Mouse (Mus musculus) MEL (cell line): ENCODE results near the gene Atrnl1. TPM values are rescaled to one million over a fixed set of nuclear protein-coding genes. Genes with fewer than 3 reads are reported as not detected.

ENCODE experiments used
- DNase-seq: peaks from one replicate; pipeline ENCODE4 v3.0.0; 2011; ENCODE audit warnings: low read depth, low spot score
- H3K27ac ChIP-seq: 2 replicates; pipeline ENCODE4 v1.5.1; 2012; ENCODE audit warnings: low read depth, mild to moderate bottlenecking, control low read depth, low read length, moderate library complexity; ENCODE audit not compliant: control insufficient read depth
- H3K27me3 ChIP-seq, 2 experiments: fragments of 150-350 bp in 1 of 2; sonication (generic) in 1 of 2; 2 replicates each; pipeline ENCODE4 v1.6.1; 2012; ENCODE audit warnings: low read length in 2 of 2, mild to moderate bottlenecking in 2 of 2, improper control_type of control experiment in 1 of 2, moderate library complexity in 1 of 2; ENCODE audit not compliant: insufficient read depth in 2 of 2, control insufficient read depth in 1 of 2
- H3K36me3 ChIP-seq, 2 experiments: 2 replicates each; pipeline ENCODE4 v1.6.1; 2012 to 2014; ENCODE audit warnings: low read length in 2 of 2, improper control_type of control experiment in 1 of 2, inconsistent platforms in 1 of 2, mild to moderate bottlenecking in 1 of 2; ENCODE audit not compliant: insufficient read depth in 2 of 2, control insufficient read depth in 1 of 2
- H3K4me1 ChIP-seq, 2 experiments: fragments of 150-350 bp in 1 of 2; sonication (generic) in 1 of 2; 2 replicates each; pipeline ENCODE4 v1.6.1; 2012; ENCODE audit warnings: low read length in 2 of 2, improper control_type of control experiment in 1 of 2, mild to moderate bottlenecking in 1 of 2; ENCODE audit not compliant: insufficient read depth in 2 of 2, control insufficient read depth in 1 of 2
- H3K4me3 ChIP-seq, 2 experiments: fragments of 150-350 bp in 1 of 2; sonication (generic) in 1 of 2; 2 replicates each; pipeline ENCODE4 v1.5.1; 2012; ENCODE audit warnings: low read depth in 2 of 2, low read length in 2 of 2, mild to moderate bottlenecking in 2 of 2, moderate library complexity in 2 of 2, control low read depth in 1 of 2, improper control_type of control experiment in 1 of 2; ENCODE audit not compliant: control insufficient read depth in 1 of 2, insufficient read depth in 1 of 2
- H3K79me2 ChIP-seq: 2 replicates; pipeline ENCODE4 v1.6.1; 2012; ENCODE audit warnings: mild to moderate bottlenecking, low read length, moderate library complexity; ENCODE audit not compliant: control insufficient read depth, poor library complexity, insufficient read depth
- H3K9ac ChIP-seq: 2 replicates; pipeline ENCODE4 v1.6.1; 2012; ENCODE audit warnings: low read depth, mild to moderate bottlenecking, control low read depth, low read length, moderate library complexity; ENCODE audit not compliant: control insufficient read depth, poor library complexity, severe bottlenecking
- H3K9me3 ChIP-seq: fragments of 150-350 bp; sonication (generic); replicated peaks from 2 replicates; pipeline ENCODE4 v1.6.1; 2012; ENCODE audit warnings: mild to moderate bottlenecking, low read length, improper control_type of control experiment, moderate library complexity; ENCODE audit not compliant: insufficient read depth
- BHLHE40 ChIP-seq: IDR thresholded peaks from 2 replicates; pipeline ENCODE4 v1.6.1; 2012; ENCODE audit warnings: low read depth, mild to moderate bottlenecking, inconsistent platforms, low read length, improper control_type of control experiment, borderline replicate concordance
- CHD1 ChIP-seq: IDR thresholded peaks from 2 replicates; pipeline ENCODE4 v1.6.1; 2012; ENCODE audit warnings: low read depth, mild to moderate bottlenecking, inconsistent platforms, low read length, improper control_type of control experiment
- CTCF ChIP-seq, 3 experiments: IDR thresholded peaks in 2 of 3; conservative IDR thresholded peaks in 1 of 3; 2 replicates each; pipeline ENCODE4 v1.5.1; 2011 to 2012; ENCODE audit warnings: low read length in 3 of 3, low read depth in 2 of 3, mild to moderate bottlenecking in 2 of 3, improper control_type of control experiment in 1 of 3, inconsistent platforms in 1 of 3, mixed read lengths in 1 of 3, moderate library complexity in 1 of 3; ENCODE audit not compliant: control insufficient read depth in 1 of 3, insufficient read depth in 1 of 3, poor library complexity in 1 of 3, severe bottlenecking in 1 of 3
- E2F4 ChIP-seq: IDR thresholded peaks from 2 replicates; pipeline ENCODE4 v1.6.1; 2011; ENCODE audit warnings: low read depth, low read length, improper control_type of control experiment, borderline replicate concordance
- EP300 ChIP-seq, 2 experiments: IDR thresholded peaks; 2 replicates each; pipeline ENCODE4 v1.6.1; 2011; ENCODE audit warnings: improper control_type of control experiment in 2 of 2, low read length in 2 of 2, low read depth in 1 of 2, mild to moderate bottlenecking in 1 of 2
- ETS1 ChIP-seq: IDR thresholded peaks from 2 replicates; pipeline ENCODE4 v1.6.1; 2012; ENCODE audit warnings: low read depth, mild to moderate bottlenecking, inconsistent platforms, low read length, improper control_type of control experiment, moderate library complexity
- GABPA ChIP-seq: IDR thresholded peaks from 2 replicates; pipeline ENCODE4 v1.6.1; 2012; ENCODE audit warnings: low read depth, mild to moderate bottlenecking, inconsistent platforms, low read length, improper control_type of control experiment, moderate library complexity
- GATA1 ChIP-seq: IDR thresholded peaks from 2 replicates; pipeline ENCODE4 v1.6.1; 2011; ENCODE audit warnings: low read depth, low read length, improper control_type of control experiment
- JUND ChIP-seq: IDR thresholded peaks from 2 replicates; pipeline ENCODE4 v1.6.1; 2011; ENCODE audit warnings: low read depth, mild to moderate bottlenecking, improper control_type of control experiment, low read length
- KAT2A ChIP-seq: conservative IDR thresholded peaks from 2 replicates; pipeline ENCODE4 v1.6.1; 2012; ENCODE audit warnings: low read depth, low read length, improper control_type of control experiment, inconsistent platforms
- MAZ ChIP-seq: IDR thresholded peaks from 2 replicates; pipeline ENCODE4 v1.6.1; 2012; ENCODE audit warnings: low read depth, mild to moderate bottlenecking, inconsistent platforms, low read length, improper control_type of control experiment
- MYC ChIP-seq: IDR thresholded peaks from 2 replicates; pipeline ENCODE4 v1.6.1; 2011; ENCODE audit warnings: low read depth, mild to moderate bottlenecking, low read length, improper control_type of control experiment, moderate library complexity
- POLR2A ChIP-seq, 2 experiments: IDR thresholded peaks; 2 replicates each; pipeline ENCODE4 v1.6.1; 2011 to 2012; ENCODE audit warnings: low read length in 2 of 2, mild to moderate bottlenecking in 2 of 2, control low read depth in 1 of 2, improper control_type of control experiment in 1 of 2, low read depth in 1 of 2, moderate library complexity in 1 of 2; ENCODE audit not compliant: control insufficient read depth in 1 of 2, insufficient read depth in 1 of 2, poor library complexity in 1 of 2
- POLR2AphosphoS2 ChIP-seq: IDR thresholded peaks from 2 replicates; pipeline ENCODE4 v1.6.1; 2011; ENCODE audit warnings: low read length, improper control_type of control experiment
- RAD21 ChIP-seq: IDR thresholded peaks from 2 replicates; pipeline ENCODE4 v1.6.1; 2011; ENCODE audit warnings: mild to moderate bottlenecking, low read depth, low read length, improper control_type of control experiment
- SIN3A ChIP-seq: IDR thresholded peaks from 2 replicates; pipeline ENCODE4 v1.6.1; 2012; ENCODE audit warnings: low read length, improper control_type of control experiment, inconsistent platforms
- SMC3 ChIP-seq: IDR thresholded peaks from 2 replicates; pipeline ENCODE4 v1.6.1; 2011; ENCODE audit warnings: low read depth, low read length, improper control_type of control experiment
- USF1 ChIP-seq: IDR thresholded peaks from 2 replicates; pipeline ENCODE4 v1.6.1; 2014; ENCODE audit warnings: low read depth, mild to moderate bottlenecking, inconsistent platforms, low read length, improper control_type of control experiment, moderate library complexity
- ZC3H11A ChIP-seq: IDR thresholded peaks from 2 replicates; pipeline ENCODE4 v1.6.1; 2012; ENCODE audit warnings: low read depth, mild to moderate bottlenecking, inconsistent platforms, low read length, improper control_type of control experiment
- ZMIZ1 ChIP-seq: IDR thresholded peaks from 2 replicates; pipeline ENCODE4 v1.6.1; 2012; ENCODE audit warnings: low read depth, mild to moderate bottlenecking, inconsistent platforms, low read length, improper control_type of control experiment, moderate library complexity
- ZNF384 ChIP-seq: IDR thresholded peaks from 2 replicates; pipeline ENCODE4 v1.6.1; 2012; ENCODE audit warnings: low read depth, mild to moderate bottlenecking, inconsistent platforms, low read length, improper control_type of control experiment
- polyA plus RNA-seq, 2 experiments: library from polyadenylated mRNA; stranded (reverse) in 1 of 2; unstranded in 1 of 2; fragments of >175 nt in 1 of 2; fragments of >200 nt in 1 of 2; gene quantifications; 2 replicates each; pipeline versions ENCODE4 v1.2.1 to v1.2.4; 2012; ENCODE audit warnings: low replicate concordance in 2 of 2, low read depth in 1 of 2; ENCODE audit not compliant: insufficient read length in 2 of 2, insufficient read depth in 1 of 2, missing spikeins in 1 of 2
- total RNA-seq: library from RNA; depleted of rRNA; stranded (reverse); fragments of 300-350 nt; gene quantifications from 2 replicates; pipeline ENCODE4 v1.2.3, GENCODE M21; 2012

The Atrnl1 gene
- total and polyA plus RNA-seq, 3 experiments: 6.4 to 8.2 TPM; not detected in 1

GRCm38 (mm10) chr19:57870871-57871270 lies 260.0 kb downstream of the Atrnl1 start:
- no peak for TF ChIP-seq USF1
- TF ChIP-seq E2F4: no peak
- TF ChIP-seq JUND: no peak
- TF ChIP-seq RAD21: no peak
- no peak for TF ChIP-seq CHD1
- no peak for TF ChIP-seq EP300 (IDR thresholded peaks at IDR 0.05; ENCODE audit: low read depth in 1 of 2, low read length in 2 of 2)
- no peak for TF ChIP-seq MYC
- TF ChIP-seq MAZ: no peak
- TF ChIP-seq SIN3A: no peak
- no peak for TF ChIP-seq GATA1
- no peaks in the 10 kb centered on the region for H3K36me3 ChIP-seq
- no peaks in the 10 kb centered on the region for H3K4me1 ChIP-seq
- no peak overlapping the region for H3K27ac ChIP-seq
- H3K4me3 ChIP-seq: no peak overlapping the region
- H3K9ac ChIP-seq: no peak overlapping the region
- no peaks in the 10 kb centered on the region for H3K27me3 ChIP-seq
- no peak for DNase-seq
- no peaks in the 10 kb centered on the region for H3K9me3 ChIP-seq
- H3K79me2 ChIP-seq: no peaks in the 10 kb centered on the region

- H3K27me3 ChIP-seq: no peaks in the 10 kb centered on the region
- no peak overlapping the region for H3K4me3 ChIP-seq
- H3K4me1 ChIP-seq: peaks cover 4 to 8% of the 10 kb centered on the region in 2 experiments; a peak in 3 of 4 replicates
- H3K9ac ChIP-seq: no peak overlapping the region
- H3K79me2 ChIP-seq: no peaks in the 10 kb centered on the region
- peaks cover 0 to under 1% of the 10 kb centered on the region in 2 experiments; a peak in 2 of 4 replicates for H3K36me3 ChIP-seq
- TF ChIP-seq CTCF (IDR thresholded peaks at IDR 0.05 in 2 of 3, conservative IDR thresholded peaks at IDR 0.05 in 1 of 3; ENCODE audit: control insufficient read depth in 1 of 3, insufficient read depth in 1 of 3, low read depth in 2 of 3, low read length in 3 of 3, poor library complexity in 1 of 3, severe bottlenecking in 1 of 3) (peak; percentile 80 to 92 (median 83)), ZC3H11A (peak; percentile 66), RAD21 (peak; percentile 80), KAT2A (no peak), SMC3 (peak; percentile 91), ETS1 (no peak)
- H3K27ac ChIP-seq: no peak overlapping the region
- H3K9me3 ChIP-seq: no peaks in the 10 kb centered on the region
- peak; percentile 71 for DNase-seq
These were observed 265.2 kb downstream of the Atrnl1 start for GRCm38 (mm10) chr19:57876057-57876456.

GRCm38 (mm10) chr19:57877343-57877742 lies 266.5 kb downstream of the Atrnl1 start:
- H3K4me3 ChIP-seq: no peak overlapping the region
- H3K9me3 ChIP-seq: no peaks in the 10 kb centered on the region
- TF ChIP-seq POLR2A (IDR thresholded peaks at IDR 0.05; ENCODE audit: control insufficient read depth in 1 of 2, insufficient read depth in 1 of 2, low read depth in 1 of 2, low read length in 2 of 2, poor library complexity in 1 of 2): no peak
- no peak for TF ChIP-seq GABPA
- TF ChIP-seq ZNF384: no peak
- no peak for TF ChIP-seq ZMIZ1
- TF ChIP-seq BHLHE40: no peak
- no peak for TF ChIP-seq GATA1
- TF ChIP-seq POLR2AphosphoS2: no peak
- TF ChIP-seq, all 39 proteins: peak for 0
- no peak for DNase-seq
- H3K36me3 ChIP-seq: peaks cover 0 to 10% of the 10 kb centered on the region in 2 experiments; a peak in 2 of 4 replicates
- peaks cover 11 to 16% of the 10 kb centered on the region in 2 experiments for H3K4me1 ChIP-seq
- H3K27ac ChIP-seq: no peak overlapping the region
- H3K27me3 ChIP-seq: no peaks in the 10 kb centered on the region
- H3K79me2 ChIP-seq: no peaks in the 10 kb centered on the region
- H3K9ac ChIP-seq: no peak overlapping the region
